Mouse (Mus musculus) kidney, embryonic 15.5 days (tissue): ENCODE data around the gene Chst3. TPM values are rescaled to one million over a fixed set of nuclear protein-coding genes. Genes with fewer than 3 reads are reported as not detected.
"Not testable (repeated sequence)": the region's sequence is repeated elsewhere in the genome, so short reads cannot be mapped to it uniquely, and the experiment has no call there.

Experiments used
- ATAC-seq: fragments of 200-750 bp; cut with Nextera tagmentation; replicated peaks from 2 replicates; pipeline ENCODE4 v1.8.0; 2017; ENCODE audit warnings: moderate TSS enrichment; ENCODE audit not compliant: low FRiP score
- H3K27ac ChIP-seq: fragments of 300-500 bp; sonication (generic); 2 replicates; pipeline ENCODE4 v1.5.1; 2015; ENCODE audit warnings: mild to moderate bottlenecking, inconsistent platforms
- H3K27me3 ChIP-seq: fragments of 300-500 bp; sonication (generic); 2 replicates; pipeline ENCODE4 v1.6.1; 2015; ENCODE audit warnings: inconsistent platforms
- H3K36me3 ChIP-seq: fragments of 300-500 bp; sonication (generic); 2 replicates; pipeline ENCODE4 v1.6.1; 2015; ENCODE audit warnings: inconsistent platforms
- H3K4me1 ChIP-seq: fragments of 300-500 bp; sonication (generic); 2 replicates; pipeline ENCODE4 v1.6.1; 2015; ENCODE audit warnings: inconsistent platforms
- H3K4me2 ChIP-seq: fragments of 300-500 bp; sonication (generic); 2 replicates; pipeline ENCODE4 v1.6.1; 2015; ENCODE audit warnings: moderate library complexity, mild to moderate bottlenecking, inconsistent platforms
- H3K4me3 ChIP-seq: fragments of 300-500 bp; sonication (generic); replicated peaks from 2 replicates; pipeline ENCODE4 v1.5.1; 2015; ENCODE audit warnings: mild to moderate bottlenecking, inconsistent platforms
- H3K9ac ChIP-seq: fragments of 300-500 bp; sonication (generic); 2 replicates; pipeline ENCODE4 v1.6.1; 2015; ENCODE audit warnings: mild to moderate bottlenecking, inconsistent platforms
- H3K9me3 ChIP-seq: fragments of 300-500 bp; sonication (generic); replicated peaks from 2 replicates; pipeline ENCODE4 v1.6.1; 2016; ENCODE audit warnings: inconsistent platforms
- WGBS: fragments of 180-500 bp; shearing (Covaris S2); methylation state at CpG from one replicate; pipeline ENCODE4 v1.1.7; 2015; ENCODE audit warnings: mixed read lengths; 5-methylcytosine and 5-hydroxymethylcytosine counted together
- polyA plus RNA-seq: library from polyadenylated mRNA; unstranded; fragments of >200 nt; fragmentation: Nextera tagmentation; extraction: Ambion mirVana; gene quantifications from 2 replicates; pipeline ENCODE4 v1.2.1, GENCODE M21; 2015

Gene Chst3
- polyA plus RNA-seq, 1 experiment from 2014 or later = 2.0 TPM

GRCm38 (mm10) chr10:60252187-60252586 lies 33.1 kb upstream of the Chst3 start:
- 60% methylated on average over 4 of the region's 4 CpGs for WGBS
- ATAC-seq = no peak

GRCm38 (mm10) chr10:60250426-60250965 lies 31.4 kb upstream of the Chst3 start:
- H3K4me1 ChIP-seq = 0 out of 2 replicates have a peak, but pooled peaks cover 3% of the 10 kb centered on the region
- H3K9me3 ChIP-seq = no peaks in the 10 kb centered on the region
- ATAC-seq = no peak
- H3K4me3 ChIP-seq = no peak overlapping the region
- H3K4me2 ChIP-seq = no peak overlapping the region
- no peaks in the 10 kb centered on the region for H3K27me3 ChIP-seq
- no peak overlapping the region for H3K9ac ChIP-seq
- 49% methylated on average over 13 of the region's 13 CpGs for WGBS
- no peak overlapping the region; the same call in 1 of the 2 replicates for H3K27ac ChIP-seq
- no peaks in the 10 kb centered on the region for H3K36me3 ChIP-seq

More at GRCm38 (mm10) chr10:60252187-60252586, 33.1 kb upstream of the Chst3 start:
- Histone ChIP-seq H3K9me3 (no peaks in the 10 kb centered on the region), H3K27me3 (no peaks in the 10 kb centered on the region), H3K27ac (no peak overlapping the region), H3K9ac (no peak overlapping the region), H3K4me1 (0 out of 2 replicates have a peak, but pooled peaks cover 3% of the 10 kb centered on the region), H3K4me3 (no peak overlapping the region), H3K4me2 (no peak overlapping the region), H3K36me3 (no peaks in the 10 kb centered on the region)

GRCm38 (mm10) chr10:60248345-60248744 lies 29.3 kb upstream of the Chst3 start:
- not testable (repeated sequence) for ATAC-seq, H3K4me1 ChIP-seq, H3K27me3 ChIP-seq, H3K9me3 ChIP-seq, H3K9ac ChIP-seq, H3K4me3 ChIP-seq, H3K4me2 ChIP-seq, H3K36me3 ChIP-seq
- 19% methylated on average over 3 of the region's 3 CpGs for WGBS
- 0 out of 2 replicates have a peak overlapping the region, but pooled peaks have one; percentile 54 for H3K27ac ChIP-seq

DNA sequence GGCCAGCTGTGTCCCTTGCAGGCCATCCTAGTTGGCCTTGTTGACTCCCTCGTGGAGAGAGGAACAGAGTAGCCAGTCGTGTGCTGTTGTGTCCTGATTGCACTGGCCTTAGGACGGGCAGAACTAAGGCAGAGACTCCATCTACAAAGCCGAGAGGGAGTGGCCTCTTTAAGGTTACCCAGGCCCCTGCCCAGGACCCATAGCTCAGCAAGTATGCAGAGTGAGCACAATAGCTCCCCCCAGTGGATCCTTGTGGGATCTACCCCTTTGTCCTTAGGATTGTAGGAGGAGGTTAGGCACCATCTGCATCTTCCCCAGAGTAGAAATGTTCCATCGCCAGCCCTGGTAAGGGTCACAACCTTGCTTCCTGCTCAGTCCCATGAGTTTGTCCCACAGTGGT lies 27.5 kb upstream of the Chst3 start:
- ATAC-seq = peak; percentile 46; the same call in 1 of the 2 replicates
- H3K4me2 ChIP-seq = no peak overlapping the region
- H3K9me3 ChIP-seq = 0 out of 2 replicates have a peak, but pooled peaks cover 2% of the 10 kb centered on the region
- 34% methylated on average over 5 of the region's 5 CpGs for WGBS
- H3K27ac ChIP-seq = no peak overlapping the region
- H3K36me3 ChIP-seq = no peaks in the 10 kb centered on the region
- H3K27me3 ChIP-seq = no peaks in the 10 kb centered on the region
- 0 out of 2 replicates have a peak, but pooled peaks cover 6% of the 10 kb centered on the region for H3K4me1 ChIP-seq
- H3K4me3 ChIP-seq = no peak overlapping the region
- H3K9ac ChIP-seq = no peak overlapping the region

DNA sequence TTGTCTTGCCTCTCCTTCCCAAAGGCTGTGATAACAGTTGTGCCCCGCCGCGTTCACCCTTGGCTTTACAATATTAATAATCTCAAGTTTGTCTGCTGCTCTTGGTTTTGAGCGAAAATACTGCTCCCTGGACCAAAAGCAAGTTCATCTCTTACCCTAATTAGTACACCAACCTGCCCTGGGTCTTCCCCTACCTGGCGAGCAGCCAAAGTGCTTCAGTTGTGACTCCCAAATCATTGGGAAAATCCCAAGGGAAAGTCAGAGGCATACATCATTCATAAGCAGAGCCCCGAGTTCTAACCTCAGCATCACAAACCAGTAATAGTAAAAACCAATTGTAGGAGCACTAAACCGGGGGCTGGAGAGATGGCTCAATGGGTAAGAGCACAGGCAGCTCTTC lies 26.6 kb upstream of the Chst3 start:
- Histone ChIP-seq H3K4me3 (no peak overlapping the region), H3K9ac (no peak overlapping the region), H3K36me3 (no peaks in the 10 kb centered on the region), H3K4me1 (0 out of 2 replicates have a peak, but pooled peaks cover 6% of the 10 kb centered on the region), H3K4me2 (no peak overlapping the region), H3K27ac (no peak overlapping the region), H3K27me3 (no peaks in the 10 kb centered on the region), H3K9me3 (0 out of 2 replicates have a peak, but pooled peaks cover 2% of the 10 kb centered on the region)
- no peak for ATAC-seq
- WGBS = 82% methylated on average over 7 of the region's 7 CpGs

DNA sequence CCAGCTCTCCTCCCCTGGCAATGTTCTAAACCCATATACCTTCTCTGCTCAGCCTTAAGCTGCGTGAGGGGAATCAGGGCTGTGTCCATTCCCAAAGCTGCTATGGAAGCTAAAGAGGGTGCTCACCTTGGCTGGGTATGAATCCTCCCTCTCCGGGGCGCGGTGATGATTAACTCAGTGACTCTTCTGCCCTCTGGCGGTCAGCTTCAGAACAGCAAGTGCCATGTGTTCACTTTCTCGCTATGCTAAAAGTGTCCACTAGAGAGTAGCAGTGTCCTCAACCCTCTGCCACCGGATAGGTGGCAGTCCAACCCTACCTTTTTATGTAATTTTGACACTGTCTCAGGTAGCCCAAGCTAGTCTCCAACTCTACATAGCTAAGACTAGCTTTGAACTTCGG lies 26.0 kb upstream of the Chst3 start:
- H3K4me2 ChIP-seq = no peak overlapping the region
- WGBS = 2% methylated on average over 8 of the region's 8 CpGs
- H3K27ac ChIP-seq = no peak overlapping the region

GRCm38 (mm10) chr10:60243941-60244340 lies 24.9 kb upstream of the Chst3 start:
- H3K9ac ChIP-seq = no peak overlapping the region
- no peaks in the 10 kb centered on the region for H3K36me3 ChIP-seq
- H3K4me2 ChIP-seq = no peak overlapping the region
- 0 out of 2 replicates have a peak, but pooled peaks cover 6% of the 10 kb centered on the region for H3K4me1 ChIP-seq
- no peak for ATAC-seq
- H3K9me3 ChIP-seq = 0 out of 2 replicates have a peak, but pooled peaks cover 2% of the 10 kb centered on the region
- 87% methylated on average over 5 of the region's 5 CpGs for WGBS
- no peak overlapping the region for H3K27ac ChIP-seq
- no peak overlapping the region for H3K4me3 ChIP-seq
- H3K27me3 ChIP-seq = no peaks in the 10 kb centered on the region

More for the DNA sequence above, 26.0 kb upstream of the Chst3 start:
- Histone ChIP-seq H3K4me1 (0 out of 2 replicates have a peak, but pooled peaks cover 6% of the 10 kb centered on the region), H3K4me3 (no peak overlapping the region), H3K27me3 (no peaks in the 10 kb centered on the region), H3K9ac (no peak overlapping the region), H3K36me3 (no peaks in the 10 kb centered on the region), H3K9me3 (0 out of 2 replicates have a peak, but pooled peaks cover 2% of the 10 kb centered on the region)
- peak; percentile 66; the same call in 1 of the 2 replicates for ATAC-seq

DNA sequence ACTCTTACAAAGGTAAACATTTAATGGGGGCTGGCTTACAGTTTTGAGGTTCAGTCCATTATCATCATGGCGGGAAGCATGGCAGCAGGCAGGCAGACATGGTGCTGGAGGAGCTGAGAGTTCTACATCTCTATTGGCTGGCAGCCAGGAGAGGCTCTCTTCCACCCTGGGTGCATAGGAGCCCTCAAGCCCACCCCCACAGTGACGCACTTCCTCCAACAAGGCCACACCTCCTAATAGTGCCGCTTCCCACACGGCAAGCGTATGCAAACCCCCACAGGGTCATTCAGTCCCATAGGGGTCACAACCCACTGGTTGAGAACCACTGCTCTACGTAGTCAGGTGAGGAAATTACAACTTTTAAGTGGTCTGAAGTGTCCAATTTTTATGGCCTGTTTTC lies 21.4 kb upstream of the Chst3 start:
- no peak overlapping the region for H3K9ac ChIP-seq
- no peak overlapping the region for H3K27ac ChIP-seq
- H3K36me3 ChIP-seq = no peaks in the 10 kb centered on the region
- WGBS = 87% methylated on average over 6 of the region's 6 CpGs
- H3K9me3 ChIP-seq = 0 out of 2 replicates have a peak, but pooled peaks cover 2% of the 10 kb centered on the region
- H3K4me1 ChIP-seq = 0 out of 2 replicates have a peak, but pooled peaks cover 3% of the 10 kb centered on the region
- H3K4me2 ChIP-seq = no peak overlapping the region
- ATAC-seq = no peak
- H3K27me3 ChIP-seq = no peaks in the 10 kb centered on the region
- no peak overlapping the region for H3K4me3 ChIP-seq

DNA sequence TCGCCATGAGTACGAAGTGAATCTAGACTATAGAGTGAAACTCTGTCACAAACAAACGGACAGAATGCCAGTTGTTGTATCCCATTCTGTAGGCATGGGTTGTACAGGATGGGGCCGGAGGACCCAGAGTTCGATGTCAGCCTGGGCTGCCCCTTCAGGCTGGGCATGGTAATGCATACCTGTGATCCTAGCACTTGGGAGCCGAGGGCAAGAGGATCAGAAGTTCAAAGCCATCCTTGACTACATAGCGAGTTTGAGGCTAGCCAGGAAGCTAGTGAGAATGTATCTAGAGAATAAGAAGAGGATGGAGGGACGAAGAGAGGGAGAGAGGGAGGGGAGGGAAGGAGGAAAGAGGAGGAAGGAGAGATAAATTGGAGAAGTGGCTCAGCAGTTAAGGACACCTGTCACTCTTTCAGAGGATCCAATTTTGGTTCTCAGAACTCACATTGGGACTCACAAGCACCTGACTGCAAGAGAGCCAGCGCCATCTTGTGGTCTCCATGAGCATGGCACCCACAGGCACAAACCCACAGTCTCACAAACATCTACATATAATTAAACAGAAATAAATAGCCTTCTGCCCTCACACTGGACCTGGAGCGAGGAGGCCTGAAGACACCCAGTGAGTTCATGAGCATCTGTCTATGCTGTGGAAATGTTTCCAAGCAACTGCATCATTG lies 18.6 kb upstream of the Chst3 start:
- Histone ChIP-seq H3K27me3 (no peaks in the 10 kb centered on the region), H3K9ac (no peak overlapping the region), H3K4me1 (no peaks in the 10 kb centered on the region), H3K36me3 (no peaks in the 10 kb centered on the region), H3K4me2 (no peak overlapping the region), H3K27ac (no peak overlapping the region), H3K9me3 (0 out of 2 replicates have a peak, but pooled peaks cover under 1% of the 10 kb centered on the region), H3K4me3 (no peak overlapping the region)
- ATAC-seq = no peak
- WGBS = 67% methylated on average over 10 of the region's 10 CpGs

DNA sequence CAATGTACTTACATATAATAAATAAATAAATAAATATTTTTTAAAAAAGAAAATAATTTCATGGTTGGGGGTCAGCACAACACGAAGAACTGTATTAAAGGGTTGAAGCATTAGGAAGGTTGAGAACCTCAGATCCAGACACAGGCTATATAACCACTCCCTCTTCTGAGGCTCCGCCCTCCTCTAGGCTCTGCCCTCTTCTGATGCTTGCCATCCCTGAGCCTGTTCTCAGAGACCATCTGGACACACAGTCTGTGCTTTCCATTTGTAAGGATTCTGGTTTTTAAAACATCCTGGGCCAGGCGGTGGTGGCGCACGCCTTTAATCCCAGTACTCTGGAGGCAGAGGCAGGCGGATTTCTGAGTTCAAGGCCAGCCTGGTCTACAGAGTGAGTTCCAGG lies 16.8 kb upstream of the Chst3 start:
- H3K9me3 ChIP-seq, H3K4me3 ChIP-seq, ATAC-seq, H3K27me3 ChIP-seq, H3K9ac ChIP-seq, H3K4me1 ChIP-seq, H3K27ac ChIP-seq, H3K4me2 ChIP-seq, H3K36me3 ChIP-seq: not testable (repeated sequence)
- 94% methylated on average over 6 of the region's 6 CpGs for WGBS

- WGBS = 76% methylated on average over 9 of the region's 9 CpGs
These were observed 14.9 kb upstream of the Chst3 start for GRCm38 (mm10) chr10:60234006-60234405.

GRCm38 (mm10) chr10:60230321-60231088 lies 11.4 kb upstream of the Chst3 start:
- no peaks in the 10 kb centered on the region for H3K27me3 ChIP-seq
- no peak overlapping the region for H3K4me3 ChIP-seq
- no peak for ATAC-seq
- no peak overlapping the region for H3K9ac ChIP-seq
- H3K9me3 ChIP-seq = no peaks in the 10 kb centered on the region
- H3K4me2 ChIP-seq = no peak overlapping the region
- H3K36me3 ChIP-seq = no peaks in the 10 kb centered on the region
- H3K4me1 ChIP-seq = peaks cover 9% of the 10 kb centered on the region; the same call in 1 of the 2 replicates
- H3K27ac ChIP-seq = no peak overlapping the region
- 68% methylated on average over 6 of the region's 6 CpGs for WGBS

More at GRCm38 (mm10) chr10:60234006-60234405, 14.9 kb upstream of the Chst3 start:
- no peak overlapping the region for H3K4me2 ChIP-seq
- no peak for ATAC-seq
- no peak overlapping the region for H3K9ac ChIP-seq
- no peak overlapping the region for H3K4me3 ChIP-seq
- no peak overlapping the region for H3K27ac ChIP-seq
- H3K36me3 ChIP-seq = no peaks in the 10 kb centered on the region
- no peaks in the 10 kb centered on the region for H3K9me3 ChIP-seq
- peaks cover 9% of the 10 kb centered on the region; the same call in 1 of the 2 replicates for H3K4me1 ChIP-seq
- H3K27me3 ChIP-seq = no peaks in the 10 kb centered on the region
